Mouse (Mus musculus) heart, postnatal 0 days (tissue): ENCODE results near the gene Orc6. TPM values are rescaled to one million over a fixed set of nuclear protein-coding genes. Genes with fewer than 3 reads are reported as not detected.
A peak's percentile ranks its signal among the peaks of the same experiment; 100 is the strongest.

ENCODE experiments used
- ATAC-seq: fragments of 200-750 bp; cut with Nextera tagmentation; 2 replicates; pipeline ENCODE4 v1.8.0; 2017; ENCODE audit warnings: low read depth, moderate number of reproducible peaks, moderate library complexity; ENCODE audit not compliant: insufficient read depth
- DNase-seq: peaks from one replicate; pipeline ENCODE4 v3.0.0-alpha.2; 2016; ENCODE audit warnings: low spot score
- H3K27ac ChIP-seq: fragments of 300-500 bp; sonication (generic); 2 replicates; pipeline ENCODE4 v1.5.1; 2014; ENCODE audit warnings: low read depth, mild to moderate bottlenecking
- H3K27me3 ChIP-seq: fragments of 300-500 bp; sonication (generic); 2 replicates; pipeline ENCODE4 v1.6.1; 2014; ENCODE audit warnings: low read length, mixed read lengths; ENCODE audit not compliant: control insufficient read depth, insufficient read depth
- H3K36me3 ChIP-seq: fragments of 300-500 bp; sonication (generic); replicated peaks from 2 replicates; pipeline ENCODE4 v1.6.1; 2014; ENCODE audit warnings: low read length, mixed read lengths; ENCODE audit not compliant: control insufficient read depth, insufficient read depth
- H3K4me1 ChIP-seq: fragments of 300-500 bp; sonication (generic); 2 replicates; pipeline ENCODE4 v1.6.1; 2014; ENCODE audit warnings: antibody characterized with exemption; ENCODE audit not compliant: control insufficient read depth, insufficient read depth
- H3K4me2 ChIP-seq: fragments of 300-500 bp; sonication (generic); 2 replicates; pipeline ENCODE4 v1.6.1; 2014; ENCODE audit warnings: low read depth, mild to moderate bottlenecking, low read length, moderate library complexity
- H3K4me3 ChIP-seq: fragments of 300-500 bp; sonication (generic); 2 replicates; pipeline ENCODE4 v1.5.1; 2014; ENCODE audit warnings: low read depth, low read length
- H3K9ac ChIP-seq: fragments of 300-500 bp; sonication (generic); replicated peaks from 2 replicates; pipeline ENCODE4 v1.6.1; 2014; ENCODE audit warnings: low read depth, low read length, mixed read lengths
- H3K9me3 ChIP-seq: fragments of 300-500 bp; sonication (generic); replicated peaks from 2 replicates; pipeline ENCODE4 v1.6.1; 2016; ENCODE audit warnings: low read length; ENCODE audit not compliant: control insufficient read depth
- CTCF ChIP-seq: IDR thresholded peaks from 2 replicates; pipeline ENCODE4 v1.5.1; 2016; ENCODE audit warnings: antibody characterized with exemption, control low read depth, low read depth
- EP300 ChIP-seq: IDR thresholded peaks from 2 replicates; pipeline ENCODE4 v1.6.1; 2016; ENCODE audit warnings: antibody characterized with exemption, low read depth
- WGBS: fragments of 180-500 bp; shearing (Covaris S2); extraction: QIAGEN DNeasy Blood & Tissue Kit; methylation state at CpG from one replicate; pipeline ENCODE4 v1.1.7; 2014; 5-methylcytosine and 5-hydroxymethylcytosine counted together
- polyA plus RNA-seq: library from polyadenylated mRNA; unstranded; fragments of >200 nt; fragmentation: Nextera tagmentation; extraction: Ambion mirVana; gene quantifications from 2 replicates; pipeline ENCODE4 v1.2.1, GENCODE M21; 2015
- total RNA-seq: library from RNA; depleted of rRNA; stranded (reverse); fragments of >200 nt; gene quantifications from 2 replicates; pipeline ENCODE4 v1.2.3, GENCODE M21; 2014; ENCODE audit warnings: low replicate concordance; rRNA removed

Orc6 gene
- 15.9 and 23.3 TPM in 2 replicates for total RNA-seq
- polyA plus RNA-seq: 25.7 and 26.3 TPM in 2 replicates

GRCm38 (mm10) chr8:85299434-85300077 is at the start of gene Orc6, which contains the start of gene Vps35:
Gene Orc6, plus strand, starts transcription at chr8:85299632.
Gene Vps35, minus strand, starts transcription at chr8:85299802.
- ATAC-seq (peak; percentile 97), DNase-seq (peak; percentile 95)
- TF ChIP-seq CTCF (no peak), EP300 (peak; percentile 88)
- Histone ChIP-seq H3K36me3 (peaks cover 23% of the 10 kb centered on the region), H3K9me3 (no peaks in the 10 kb centered on the region), H3K4me3 (peak within 1 kb of the TSS; percentile 77), H3K27me3 (no peaks in the 10 kb centered on the region), H3K9ac (peak within 1 kb of the TSS; percentile 89), H3K4me1 (peaks cover 21% of the 10 kb centered on the region), H3K27ac (peak within 1 kb of the TSS; percentile 95), H3K4me2 (peak within 1 kb of the TSS; percentile 97)
- whole genome bisulfite sequencing: under 1% methylated on average over 62 of the region's 63 CpGs

GRCm38 (mm10) chr8:85286846-85287245 is 12.6 kb upstream of the Orc6 start:
- Histone ChIP-seq H3K36me3 (peaks cover 56% of the 10 kb centered on the region), H3K4me1 (no peaks in the 10 kb centered on the region), H3K9me3 (no peaks in the 10 kb centered on the region), H3K4me3 (no peak overlapping the region), H3K27ac (no peak overlapping the region), H3K4me2 (no peak overlapping the region), H3K9ac (no peak overlapping the region), H3K27me3 (no peaks in the 10 kb centered on the region)
- ATAC-seq: no peak
- DNase-seq: no peak
- WGBS: 87% methylated on average over 1 of the region's 1 CpGs
- TF ChIP-seq EP300 (no peak), CTCF (no peak)

GRCm38 (mm10) chr8:85298600-85299433 is 615 bp upstream of the Orc6 start:
- Histone ChIP-seq H3K4me1 (peaks cover 21% of the 10 kb centered on the region), H3K4me3 (peak overlapping the region; percentile 77), H3K9ac (peak overlapping the region; percentile 89), H3K36me3 (peaks cover 24% of the 10 kb centered on the region), H3K4me2 (peak overlapping the region; percentile 97), H3K27me3 (no peaks in the 10 kb centered on the region), H3K27ac (peak overlapping the region; percentile 95), H3K9me3 (no peaks in the 10 kb centered on the region)
- ATAC-seq (peak; percentile 34), DNase-seq (peak; percentile 12)
- under 1% methylated on average over 53 of the region's 53 CpGs for WGBS
- TF ChIP-seq CTCF (no peak), EP300 (no peak)

- H3K4me1 ChIP-seq: peaks cover 21% of the 10 kb centered on the region
- H3K9ac ChIP-seq: no peak overlapping the region
- no peak overlapping the region for H3K4me2 ChIP-seq
- no peak overlapping the region for H3K4me3 ChIP-seq
- peaks cover 41% of the 10 kb centered on the region for H3K36me3 ChIP-seq
- DNase-seq: no peak
- 15% methylated on average over 1 of the region's 1 CpGs for WGBS
- H3K9me3 ChIP-seq: no peaks in the 10 kb centered on the region
- ATAC-seq: no peak
- H3K27me3 ChIP-seq: no peaks in the 10 kb centered on the region
- no peak for TF ChIP-seq CTCF
- TF ChIP-seq EP300: no peak
- H3K27ac ChIP-seq: no peak overlapping the region
These were observed 2.5 kb downstream of the Orc6 start for GRCm38 (mm10) chr8:85301941-85302340.

- Histone ChIP-seq H3K4me1 (peaks cover 17% of the 10 kb centered on the region), H3K4me3 (no peak overlapping the region), H3K4me2 (no peak overlapping the region), H3K27me3 (no peaks in the 10 kb centered on the region), H3K9me3 (no peaks in the 10 kb centered on the region), H3K9ac (no peak overlapping the region), H3K36me3 (peaks cover 47% of the 10 kb centered on the region), H3K27ac (no peak overlapping the region)
- ATAC-seq (no peak), DNase-seq (no peak)
- no peak for TF ChIP-seq EP300
- TF ChIP-seq CTCF: no peak
- WGBS: 88% methylated on average over 3 of the region's 3 CpGs
These were observed 3.5 kb downstream of the Orc6 start for GRCm38 (mm10) chr8:85302931-85303330.
